Mouse (Mus musculus): ENCODE measurements at regions not wholly inside any gene's neighbourhood (a gene's known extent, or its start where the extent isn't known, plus 50 kb on each side); places are given as distances from the start of the nearest gene placed in this dataset.

- WGBS: 80% methylated on average over 7 of the region's 7 CpGs
- no peaks in the 10 kb centered on the region for H3K9me3 ChIP-seq
- ATAC-seq (ENCODE audit: insufficient number of reproducible peaks, insufficient read depth, low FRiP score, low TSS enrichment, low read depth): no peak
- H3K27me3 ChIP-seq: no peaks in the 10 kb centered on the region
- H3K4me2 ChIP-seq: no peak overlapping the region
- H3K27ac ChIP-seq: no peak overlapping the region
- no peaks in the 10 kb centered on the region for H3K4me1 ChIP-seq (replicated peaks)
- H3K9ac ChIP-seq (replicated peaks): no peak overlapping the region
- H3K36me3 ChIP-seq: no peaks in the 10 kb centered on the region
- no peak overlapping the region for H3K4me3 ChIP-seq (replicated peaks)
Observed at GRCm38 (mm10) chr8:53878846-53879245, 198.6 kb upstream of the Vegfc start.

- H3K27ac ChIP-seq: no peak overlapping the region
- H3K4me3 ChIP-seq (replicated peaks): no peak overlapping the region
- no peaks in the 10 kb centered on the region for H3K27me3 ChIP-seq
- H3K36me3 ChIP-seq: no peaks in the 10 kb centered on the region
- H3K9me3 ChIP-seq: no peaks in the 10 kb centered on the region
- H3K4me2 ChIP-seq: no peak overlapping the region
- no peak for ATAC-seq (ENCODE audit: insufficient number of reproducible peaks, insufficient read depth, low FRiP score, low TSS enrichment, low read depth)
- H3K4me1 ChIP-seq (replicated peaks): no peaks in the 10 kb centered on the region
- no peak overlapping the region for H3K9ac ChIP-seq (replicated peaks)
- 73% methylated on average over 1 of the region's 1 CpGs for whole genome bisulfite sequencing
Observed at GRCm38 (mm10) chr8:53881551-53881950, 195.9 kb upstream of the Vegfc start.

DNA sequence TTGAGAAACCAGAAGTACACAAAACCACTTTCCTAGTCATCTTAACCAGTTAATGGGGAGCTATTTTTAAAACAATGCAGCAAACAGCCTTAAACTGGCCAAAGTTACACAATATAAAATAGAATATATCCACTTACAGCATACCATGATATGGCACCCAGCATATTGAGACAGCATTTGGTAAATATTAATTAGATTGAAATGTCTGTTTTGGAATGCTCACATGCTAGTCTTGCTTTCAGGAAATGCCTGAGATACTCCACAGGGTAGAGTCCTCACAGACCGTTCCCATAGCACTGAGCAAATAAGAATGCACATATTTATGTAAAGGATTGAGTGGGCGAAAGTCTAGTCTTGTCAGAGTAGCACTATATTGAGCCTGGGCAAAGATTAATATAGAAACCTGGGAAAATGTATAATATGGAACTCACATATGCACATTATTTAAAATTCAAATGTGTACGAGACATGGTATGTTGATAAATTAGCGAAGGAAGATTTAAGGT lies 185.1 kb upstream of the Vegfc start:
- Histone ChIP-seq H3K9ac (replicated peaks) (no peak overlapping the region), H3K4me2 (no peak overlapping the region), H3K27ac (no peak overlapping the region), H3K4me3 (replicated peaks) (no peak overlapping the region), H3K4me1 (replicated peaks) (no peaks in the 10 kb centered on the region), H3K27me3 (no peaks in the 10 kb centered on the region), H3K9me3 (no peaks in the 10 kb centered on the region), H3K36me3 (no peaks in the 10 kb centered on the region)
- no peak for ATAC-seq (ENCODE audit: insufficient number of reproducible peaks, insufficient read depth, low FRiP score, low TSS enrichment, low read depth)
- 87% methylated on average over 4 of the region's 4 CpGs for WGBS

DNA sequence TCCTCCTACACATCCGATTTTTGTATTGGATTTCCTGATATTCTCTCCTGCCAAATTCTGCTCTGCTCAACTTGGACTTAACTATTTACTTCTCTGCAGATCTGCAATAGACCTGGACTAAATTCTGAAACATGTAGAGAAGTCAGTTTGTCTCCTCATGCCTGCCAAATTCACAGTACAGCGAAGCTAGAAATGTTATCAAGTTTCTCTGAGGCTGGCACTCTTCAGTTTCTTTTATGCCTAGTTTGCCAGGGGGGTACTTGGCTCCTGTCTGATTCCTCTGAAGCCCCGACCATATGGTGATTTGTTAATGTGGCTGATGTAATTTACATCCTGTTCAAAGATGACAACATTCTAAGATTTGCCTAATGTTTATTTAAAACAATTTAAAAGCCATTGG lies 184.6 kb upstream of the Vegfc start:
- Histone ChIP-seq H3K9ac (replicated peaks) (no peak overlapping the region), H3K27me3 (no peaks in the 10 kb centered on the region), H3K27ac (no peak overlapping the region), H3K4me3 (replicated peaks) (no peak overlapping the region), H3K9me3 (no peaks in the 10 kb centered on the region), H3K36me3 (no peaks in the 10 kb centered on the region), H3K4me1 (replicated peaks) (no peaks in the 10 kb centered on the region), H3K4me2 (no peak overlapping the region)
- no peak for ATAC-seq (ENCODE audit: insufficient number of reproducible peaks, insufficient read depth, low FRiP score, low TSS enrichment, low read depth)
- WGBS: 71% methylated on average over 3 of the region's 3 CpGs

DNA sequence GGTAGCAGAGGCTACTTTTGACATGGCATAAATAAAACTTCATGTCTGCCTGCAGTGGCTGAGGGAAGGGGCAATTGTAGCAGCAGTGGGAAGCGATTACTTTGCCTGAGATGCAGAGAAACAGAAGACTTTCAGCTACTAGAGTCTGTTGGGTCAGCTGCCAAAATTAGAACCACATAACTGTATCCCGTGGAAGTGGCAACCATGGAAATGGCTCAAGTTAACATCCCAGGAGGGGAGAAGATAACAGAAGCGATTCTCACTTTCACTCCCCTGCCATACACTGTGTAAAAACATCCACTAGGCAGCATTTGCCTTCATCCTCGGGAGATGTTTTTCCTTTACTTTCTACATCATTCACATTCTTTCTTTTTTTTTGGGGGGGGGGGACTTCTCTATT lies 155.1 kb upstream of the Vegfc start:
- no peaks in the 10 kb centered on the region for H3K36me3 ChIP-seq
- H3K9me3 ChIP-seq: peaks cover 3% of the 10 kb centered on the region; the same call in 1 of the 2 replicates
- WGBS: 84% methylated on average over 4 of the region's 4 CpGs
- H3K9ac ChIP-seq (replicated peaks): no peak overlapping the region
- H3K4me1 ChIP-seq (replicated peaks): no peaks in the 10 kb centered on the region
- no peak overlapping the region for H3K27ac ChIP-seq
- ATAC-seq (ENCODE audit: insufficient number of reproducible peaks, insufficient read depth, low FRiP score, low TSS enrichment, low read depth): no peak
- H3K4me2 ChIP-seq: no peak overlapping the region
- no peak overlapping the region for H3K4me3 ChIP-seq (replicated peaks)
- no peaks in the 10 kb centered on the region for H3K27me3 ChIP-seq

- 59% methylated on average over 5 of the region's 5 CpGs for WGBS
- no peaks in the 10 kb centered on the region for H3K9me3 ChIP-seq
- no peak overlapping the region for H3K4me3 ChIP-seq (replicated peaks)
- H3K27ac ChIP-seq: no peak overlapping the region
- no peak overlapping the region for H3K9ac ChIP-seq (replicated peaks)
- H3K27me3 ChIP-seq: no peaks in the 10 kb centered on the region
- no peak for ATAC-seq (ENCODE audit: insufficient number of reproducible peaks, insufficient read depth, low FRiP score, low TSS enrichment, low read depth)
- H3K4me2 ChIP-seq: no peak overlapping the region
- no peaks in the 10 kb centered on the region for H3K36me3 ChIP-seq
- no peaks in the 10 kb centered on the region for H3K4me1 ChIP-seq (replicated peaks)
Observed at GRCm38 (mm10) chr8:53930685-53931084, 146.7 kb upstream of the Vegfc start.

GRCm38 (mm10) chr8:53938392-53938791 lies 139.0 kb upstream of the Vegfc start:
- H3K27ac ChIP-seq: no peak overlapping the region
- no peaks in the 10 kb centered on the region for H3K27me3 ChIP-seq
- H3K4me3 ChIP-seq (replicated peaks): no peak overlapping the region
- no peaks in the 10 kb centered on the region for H3K4me1 ChIP-seq (replicated peaks)
- no peaks in the 10 kb centered on the region for H3K9me3 ChIP-seq
- H3K36me3 ChIP-seq: no peaks in the 10 kb centered on the region
- H3K4me2 ChIP-seq: no peak overlapping the region
- no peak for ATAC-seq (ENCODE audit: insufficient number of reproducible peaks, insufficient read depth, low FRiP score, low TSS enrichment, low read depth)
- H3K9ac ChIP-seq (replicated peaks): no peak overlapping the region

DNA sequence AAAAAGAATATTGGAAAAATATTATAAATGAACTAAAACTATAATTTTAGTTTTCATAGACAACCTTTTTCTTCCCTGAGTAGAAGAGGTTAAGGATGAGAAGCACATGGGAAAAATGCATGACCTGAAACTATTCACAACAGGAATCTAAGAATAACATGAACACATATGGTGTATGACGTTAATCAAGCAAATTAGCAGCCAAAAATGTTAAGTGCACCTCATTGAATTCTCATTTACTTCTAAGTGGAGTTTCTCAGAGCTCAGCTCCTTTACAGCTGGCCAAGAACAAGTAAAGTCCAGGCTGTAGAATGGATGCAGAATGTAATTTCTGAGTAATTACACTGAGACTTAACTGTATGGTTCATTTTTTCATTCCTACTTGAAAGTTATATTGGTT lies 137.9 kb upstream of the Vegfc start:
- H3K9me3 ChIP-seq: no peaks in the 10 kb centered on the region
- no peak overlapping the region for H3K4me2 ChIP-seq
- no peak overlapping the region for H3K27ac ChIP-seq
- H3K9ac ChIP-seq (replicated peaks): no peak overlapping the region
- no peak overlapping the region for H3K4me3 ChIP-seq (replicated peaks)
- no peaks in the 10 kb centered on the region for H3K4me1 ChIP-seq (replicated peaks)
- ATAC-seq (ENCODE audit: insufficient number of reproducible peaks, insufficient read depth, low FRiP score, low TSS enrichment, low read depth): no peak
- H3K27me3 ChIP-seq: no peaks in the 10 kb centered on the region
- H3K36me3 ChIP-seq: no peaks in the 10 kb centered on the region
- 59% methylated on average over 1 of the region's 1 CpGs for WGBS

GRCm38 (mm10) chr8:53941144-53941543 lies 136.3 kb upstream of the Vegfc start:
- Histone ChIP-seq H3K27ac (no peak overlapping the region), H3K4me3 (replicated peaks) (no peak overlapping the region), H3K4me2 (no peak overlapping the region), H3K36me3 (no peaks in the 10 kb centered on the region), H3K27me3 (no peaks in the 10 kb centered on the region), H3K4me1 (replicated peaks) (no peaks in the 10 kb centered on the region), H3K9me3 (no peaks in the 10 kb centered on the region), H3K9ac (replicated peaks) (no peak overlapping the region)
- no peak for ATAC-seq (ENCODE audit: insufficient number of reproducible peaks, insufficient read depth, low FRiP score, low TSS enrichment, low read depth)
- WGBS: 75% methylated on average over 2 of the region's 2 CpGs

- H3K9ac ChIP-seq (replicated peaks): no peak overlapping the region
- ATAC-seq (ENCODE audit: insufficient number of reproducible peaks, insufficient read depth, low FRiP score, low TSS enrichment, low read depth): no peak
- H3K27me3 ChIP-seq: no peaks in the 10 kb centered on the region
- no peak overlapping the region for H3K4me3 ChIP-seq (replicated peaks)
- no peaks in the 10 kb centered on the region for H3K4me1 ChIP-seq (replicated peaks)
- H3K9me3 ChIP-seq: no peaks in the 10 kb centered on the region
- no peaks in the 10 kb centered on the region for H3K36me3 ChIP-seq
- no peak overlapping the region for H3K27ac ChIP-seq
- H3K4me2 ChIP-seq: no peak overlapping the region
- 69% methylated on average over 2 of the region's 2 CpGs for WGBS
Observed at GRCm38 (mm10) chr8:53945561-53945960, 131.8 kb upstream of the Vegfc start.

DNA sequence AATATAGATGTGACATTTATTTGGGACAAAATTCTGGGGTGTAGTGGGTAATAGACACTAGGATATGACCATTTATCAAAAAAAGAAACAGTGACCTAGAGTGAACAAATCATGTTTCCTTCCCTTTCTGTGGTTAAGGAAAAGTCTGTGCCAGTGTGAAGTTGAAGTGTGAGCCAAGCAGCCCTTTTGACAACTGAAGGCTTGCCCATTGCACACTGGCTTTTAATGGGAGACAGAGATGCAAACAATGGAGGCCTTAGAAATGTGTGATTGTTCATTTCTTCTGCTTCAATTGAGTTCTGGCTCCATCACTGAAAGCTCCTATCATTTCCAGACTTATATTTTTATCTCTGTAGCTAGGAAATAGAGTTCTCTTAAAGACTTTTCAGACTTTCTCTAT lies 130.0 kb upstream of the Vegfc start:
- Histone ChIP-seq H3K4me2 (no peak overlapping the region), H3K9ac (replicated peaks) (no peak overlapping the region), H3K4me3 (replicated peaks) (no peak overlapping the region), H3K27me3 (no peaks in the 10 kb centered on the region), H3K9me3 (no peaks in the 10 kb centered on the region), H3K4me1 (replicated peaks) (no peaks in the 10 kb centered on the region), H3K36me3 (no peaks in the 10 kb centered on the region), H3K27ac (no peak overlapping the region)
- no peak for ATAC-seq (ENCODE audit: insufficient number of reproducible peaks, insufficient read depth, low FRiP score, low TSS enrichment, low read depth)

DNA sequence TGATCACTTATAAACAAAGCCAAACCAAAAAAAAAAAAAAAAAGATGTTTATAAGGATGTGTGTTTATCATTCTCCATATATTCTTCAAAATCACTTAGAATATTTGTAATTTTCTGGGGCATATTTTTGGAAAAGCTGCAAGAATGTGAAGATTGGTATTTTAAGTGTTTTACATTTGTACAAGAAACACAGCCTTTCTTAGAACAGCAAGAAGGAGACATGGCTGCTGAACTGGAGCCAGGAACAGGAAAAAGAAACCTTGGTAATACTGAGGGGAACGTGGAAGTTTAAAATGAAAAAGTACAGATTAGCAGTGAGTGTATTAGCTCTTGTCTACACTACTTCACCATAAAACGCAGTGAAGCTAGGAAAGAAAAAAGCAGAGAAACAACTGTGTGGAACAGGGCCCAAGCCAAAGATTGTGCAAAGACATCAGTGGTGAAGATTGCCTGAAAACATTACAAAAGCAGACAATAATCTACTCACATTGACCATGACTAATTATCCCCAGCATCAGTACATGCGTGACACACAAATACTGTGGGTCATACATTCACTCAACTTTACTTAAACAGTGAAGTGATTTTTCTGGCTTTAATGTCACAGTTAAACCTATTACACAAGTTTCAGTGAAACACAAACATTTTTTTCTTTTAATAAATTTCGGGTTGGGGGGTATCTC lies 122.8 kb upstream of the Vegfc start:
- no peaks in the 10 kb centered on the region for H3K4me1 ChIP-seq (replicated peaks)
- no peak overlapping the region for H3K27ac ChIP-seq
- ATAC-seq (ENCODE audit: insufficient number of reproducible peaks, insufficient read depth, low FRiP score, low TSS enrichment, low read depth): no peak
- 78% methylated on average over 4 of the region's 4 CpGs for WGBS
- no peaks in the 10 kb centered on the region for H3K36me3 ChIP-seq
- H3K4me2 ChIP-seq: no peak overlapping the region
- H3K27me3 ChIP-seq: no peaks in the 10 kb centered on the region
- H3K9ac ChIP-seq (replicated peaks): no peak overlapping the region
- no peak overlapping the region for H3K4me3 ChIP-seq (replicated peaks)
- H3K9me3 ChIP-seq: no peaks in the 10 kb centered on the region
